Comparison of ENCODE assay signal across 8 mouse cellular contexts in the genomic region with DNA sequence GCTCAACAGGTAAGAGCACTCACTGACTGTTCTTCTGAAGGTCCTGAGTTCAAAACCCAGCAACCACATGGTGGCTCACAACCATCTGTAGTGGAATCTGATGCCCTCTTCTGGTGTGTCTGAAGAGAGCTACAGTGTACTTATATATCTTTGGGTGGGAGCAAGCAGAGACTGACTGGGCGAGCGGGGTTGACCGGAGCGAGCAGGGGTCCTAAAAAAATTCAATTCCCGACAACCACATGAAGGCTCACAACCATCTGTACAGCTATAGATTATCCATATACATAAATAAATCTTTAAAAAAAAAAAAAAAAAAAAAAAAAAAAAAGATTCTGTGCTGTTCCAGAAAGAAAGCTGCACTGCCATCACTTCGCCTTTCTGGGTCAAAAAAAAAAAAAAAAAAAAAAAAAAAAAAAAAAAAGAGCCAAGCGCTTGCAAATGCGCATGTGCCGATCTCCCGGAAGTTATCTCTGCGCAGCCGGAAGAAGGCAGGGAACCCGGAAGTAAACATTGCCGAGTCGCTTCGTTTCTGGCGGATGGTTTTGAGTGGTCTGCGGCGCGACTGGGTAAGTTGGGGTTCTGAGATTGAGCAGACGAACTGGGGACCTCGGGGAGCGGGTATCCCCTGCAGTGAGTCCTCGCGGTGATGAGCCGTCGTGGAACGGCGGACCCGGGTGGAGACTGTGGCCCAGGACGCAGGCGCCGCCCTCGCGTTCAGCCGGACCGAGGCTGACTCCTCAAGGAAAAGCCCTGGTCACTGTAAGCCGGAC. TPM values are rescaled to one million over a fixed set of nuclear protein-coding genes. Genes with fewer than 3 reads are reported as not detected.
DNase-seq lines count a peak whose midpoint lies in the region; ATAC-seq and TF ChIP-seq lines count a peak whose summit lies in the region.

A gene (plus strand): TSS at position 491 of the 770 bp plus-strand sequence.

- peak within 1 kb of the TSS; percentile 82 for H3K9ac ChIP-seq in heart, embryonic 15.5 days
- peak within 1 kb of the TSS; percentile 76 for H3K9ac ChIP-seq in liver, postnatal 0 days (replicated peaks)
- H3K9ac ChIP-seq in neural tube, embryonic 14.5 days (replicated peaks; ENCODE audit: low read depth, low read length), result peak within 1 kb of the TSS; percentile 70

- no peaks in the 10 kb centered on the region; the same call in 1 of the 2 replicates for H3K9me3 ChIP-seq in forebrain, embryonic 10.5 days
- no peaks in the 10 kb centered on the region for H3K9me3 ChIP-seq in heart, embryonic 15.5 days (replicated peaks)
- no peaks in the 10 kb centered on the region for H3K9me3 ChIP-seq in liver, postnatal 0 days (ENCODE audit: low read length)
- no peaks in the 10 kb centered on the region for H3K9me3 ChIP-seq in neural tube, embryonic 14.5 days (ENCODE audit: control insufficient read depth, low read length)

- H3K36me3 ChIP-seq in forebrain, embryonic 10.5 days (replicated peaks), result peaks cover 13% of the 10 kb centered on the region
- peaks cover 12% of the 10 kb centered on the region for H3K36me3 ChIP-seq in heart, embryonic 15.5 days
- H3K36me3 ChIP-seq in liver, postnatal 0 days (replicated peaks; ENCODE audit: insufficient read depth, low read length), result peaks cover 13% of the 10 kb centered on the region
- H3K36me3 ChIP-seq in neural tube, embryonic 14.5 days (ENCODE audit: control insufficient read depth, insufficient read depth, low read length), result peaks cover 2% of the 10 kb centered on the region; the same call in 1 of the 2 replicates
- no peaks in the 10 kb centered on the region; the same call in none of the 2 replicates for H3K36me3 ChIP-seq in testis, adult 2 months (ENCODE audit: control insufficient read depth, insufficient read depth, low read length)

- no peak; the same call in 1 of the 2 replicates for TF ChIP-seq CTCF in liver, postnatal 0 days (IDR thresholded peaks at IDR 0.05; ENCODE audit: low read depth)
- TF ChIP-seq CTCF in testis, adult 2 months (IDR thresholded peaks at IDR 0.05; ENCODE audit: control insufficient read depth, insufficient read depth, insufficient replicate concordance, low read depth, low read length), result no peak

- DNase-seq in ES-CJ7 (ENCODE audit: low read depth, low spot score), result peak; percentile 84
- DNase-seq in c-Kit-positive CD71-negative TER-119-negative erythroid progenitor cells, embryonic 14.5 days (ENCODE audit: low read depth), result peak; percentile 57
- peak; percentile 81 for DNase-seq in forebrain, embryonic 10.5 days (ENCODE audit: extremely low spot score, low spot score)
- peak; percentile 85 for DNase-seq in kidney, postnatal 14 days
- peak; percentile 84 for DNase-seq in liver, postnatal 0 days

- TF ChIP-seq EP300 in liver, postnatal 0 days (IDR thresholded peaks at IDR 0.05; ENCODE audit: low read depth), result no peak

- peaks cover 11% of the 10 kb centered on the region for H3K4me1 ChIP-seq in forebrain, embryonic 10.5 days
- peaks cover 7% of the 10 kb centered on the region for H3K4me1 ChIP-seq in heart, embryonic 15.5 days (replicated peaks)
- peaks cover 12% of the 10 kb centered on the region for H3K4me1 ChIP-seq in liver, postnatal 0 days (ENCODE audit: insufficient read depth)
- no peaks in the 10 kb centered on the region for H3K4me1 ChIP-seq in neural tube, embryonic 14.5 days (ENCODE audit: control insufficient read depth, insufficient read depth, low read length)
- H3K4me1 ChIP-seq in testis, adult 2 months (ENCODE audit: control insufficient read depth, insufficient read depth, low read length), result peaks cover 2% of the 10 kb centered on the region; the same call in 1 of the 2 replicates

- H3K4me3 ChIP-seq in forebrain, embryonic 10.5 days, result peak within 1 kb of the TSS; percentile 90
- H3K4me3 ChIP-seq in heart, embryonic 15.5 days, result peak within 1 kb of the TSS; percentile 98
- peak within 1 kb of the TSS; percentile 72 for H3K4me3 ChIP-seq in liver, postnatal 0 days (ENCODE audit: low read depth, low read length)
- H3K4me3 ChIP-seq in neural tube, embryonic 14.5 days (ENCODE audit: low read depth, low read length), result peak within 1 kb of the TSS; percentile 86
- peak within 1 kb of the TSS; percentile 99 for H3K4me3 ChIP-seq in testis, adult 2 months (ENCODE audit: control insufficient read depth, low read depth, low read length)

- 0 out of 2 replicates have a peak, but pooled peaks have one; percentile 43 for TF ChIP-seq POLR2A in testis, adult 2 months (IDR thresholded peaks at IDR 0.05; ENCODE audit: control insufficient read depth, low read depth, low read length)

- H3K27me3 ChIP-seq in forebrain, embryonic 10.5 days (ENCODE audit: poor library complexity, severe bottlenecking), result no peaks in the 10 kb centered on the region
- no peaks in the 10 kb centered on the region for H3K27me3 ChIP-seq in heart, embryonic 15.5 days
- H3K27me3 ChIP-seq in liver, postnatal 0 days (ENCODE audit: insufficient read depth, low read length), result no peaks in the 10 kb centered on the region
- H3K27me3 ChIP-seq in neural tube, embryonic 14.5 days (ENCODE audit: control insufficient read depth, insufficient read depth, low read length), result no peaks in the 10 kb centered on the region
- H3K27me3 ChIP-seq in testis, adult 2 months (ENCODE audit: control insufficient read depth, insufficient read depth, low read length), result no peaks in the 10 kb centered on the region

- WGBS in forebrain, embryonic 10.5 days, result 9% methylated on average over 38 of the region's 38 CpGs
- 7% methylated on average over 38 of the region's 38 CpGs for WGBS in heart, embryonic 15.5 days
- WGBS in liver, postnatal 0 days (ENCODE audit: insufficient replicate concordance), result 9% methylated on average over 38 of the region's 38 CpGs
- 10% methylated on average over 38 of the region's 38 CpGs for WGBS in neural tube, embryonic 14.5 days

- ATAC-seq in heart, embryonic 15.5 days (replicated peaks; ENCODE audit: insufficient number of reproducible peaks, insufficient read depth, low FRiP score, low read depth), result peak; percentile 78
- peak; percentile 90 for ATAC-seq in liver, postnatal 0 days
- peak; percentile 91 for ATAC-seq in neural tube, embryonic 14.5 days (ENCODE audit: low read depth)

- peak within 1 kb of the TSS; percentile 84 for H3K27ac ChIP-seq in forebrain, embryonic 10.5 days
- H3K27ac ChIP-seq in heart, embryonic 15.5 days, result peak within 1 kb of the TSS; percentile 58
- peak within 1 kb of the TSS; percentile 55 for H3K27ac ChIP-seq in liver, postnatal 0 days (ENCODE audit: low read depth)
- H3K27ac ChIP-seq in neural tube, embryonic 14.5 days (ENCODE audit: low read depth, low read length), result no peak within 1 kb of the TSS
- peak within 1 kb of the TSS; percentile 87 for H3K27ac ChIP-seq in testis, adult 2 months (ENCODE audit: control insufficient read depth, insufficient read depth, low read depth, low read length)

- H3K4me2 ChIP-seq in heart, embryonic 15.5 days, result peak within 1 kb of the TSS; percentile 64
- peak within 1 kb of the TSS; percentile 77 for H3K4me2 ChIP-seq in liver, postnatal 0 days (ENCODE audit: low read depth, low read length)
- H3K4me2 ChIP-seq in neural tube, embryonic 14.5 days (ENCODE audit: low read depth, low read length), result peak within 1 kb of the TSS; percentile 56

RNA-seq across cellular contexts. Expression of the gene that starts here (rescaled TPM):
- 52.0 and 53.7 TPM in 2 replicates for polyA plus RNA-seq in forebrain, embryonic 10.5 days (2016; fragmentation: Nextera tagmentation; extraction: Ambion mirVana)
- polyA plus RNA-seq in heart, embryonic 15.5 days (2015; fragmentation: Nextera tagmentation; extraction: Ambion mirVana), result 35.8 and 42.3 TPM in 2 replicates
- polyA plus RNA-seq in liver, postnatal 0 days (2015; fragmentation: Nextera tagmentation; extraction: Ambion mirVana), result 19.7 and 20.3 TPM in 2 replicates
- polyA plus RNA-seq in neural tube, embryonic 14.5 days (2014; fragmentation: Nextera tagmentation; extraction: Ambion mirVana), result 64.2 and 65.2 TPM in 2 replicates
- 5.0 and 6.2 TPM in 2 replicates for polyA plus RNA-seq in testis, adult 2 months (2012; rRNA removed)
